Mouse (Mus musculus) bone marrow, adult 2 months (tissue): ENCODE measurements around the gene Limch1.

ENCODE experiments used
- CTCF ChIP-seq: fragments of 200-500 bp; IDR thresholded peaks from 2 replicates; pipeline ENCODE4 v1.5.1; 2011; ENCODE audit warnings: low read length, control low read depth; ENCODE audit not compliant: control insufficient read depth, insufficient read depth
- POLR2A ChIP-seq: fragments of 200-500 bp; IDR thresholded peaks from 2 replicates; pipeline ENCODE4 v1.6.1; 2011; ENCODE audit warnings: low read depth, mild to moderate bottlenecking, control low read depth, low read length, borderline replicate concordance; ENCODE audit not compliant: control insufficient read depth

DNA sequence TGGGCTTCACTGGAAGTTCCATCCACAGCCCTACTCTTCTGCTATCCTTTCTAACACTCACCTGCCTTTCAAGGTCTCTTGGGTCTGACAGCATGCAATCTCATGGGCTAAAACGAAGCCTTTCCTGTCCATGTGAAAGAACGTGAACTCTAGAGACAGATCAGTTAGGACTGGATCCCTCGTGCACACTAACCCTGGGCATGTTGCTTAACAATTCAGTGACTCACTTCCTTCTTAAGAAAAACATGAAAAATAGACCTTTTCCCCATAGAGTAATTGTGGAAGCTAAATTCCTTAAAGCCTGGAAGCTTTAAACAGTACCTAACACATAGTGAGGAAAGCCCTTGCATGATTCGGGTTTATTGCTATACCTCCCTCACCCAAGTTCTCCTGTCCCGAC is 345.2 kb downstream of the Limch1 start:
- TF ChIP-seq POLR2A (no peak), CTCF (no peak)
